Mouse (Mus musculus) adrenal gland, postnatal 4 days (tissue): Measurements from ENCODE around the gene Kctd2. TPM values are rescaled to one million over a fixed set of nuclear protein-coding genes. Genes with fewer than 3 reads are reported as not detected.
"Not testable (repeated sequence)": the region's sequence is repeated elsewhere in the genome, so short reads cannot be mapped to it uniquely, and the experiment has no call there.

ENCODE experiments used
- DNase-seq, 2 experiments: peaks; one replicate each; pipeline ENCODE4 v3.0.0; 2021 to 2022; ENCODE audit warnings: low spot score in 2 of 2, mixed read lengths in 2 of 2
- total RNA-seq, 2 experiments: library from RNA; stranded (reverse); gene quantifications; 2 replicates each; pipeline ENCODE4 v1.2.3; 2021

The Kctd2 gene
- total RNA-seq, 2 experiments from 2014 or later = 56.7 to 61.6 TPM

GRCm38 (mm10) chr11:115437571-115438122, 17.7 kb downstream of the Kctd2 start:
- DNase-seq = no peak

GRCm38 (mm10) chr11:115439326-115439725, 19.4 kb downstream of the Kctd2 start:
- no peak for DNase-seq

- no peak for DNase-seq
Measured at GRCm38 (mm10) chr11:115439906-115440595, 20.1 kb downstream of the Kctd2 start, which contains the start of gene Trim80. Gene Trim80, plus strand, starts transcription at chr11:115440545.

- no peak for DNase-seq
Measured at GRCm38 (mm10) chr11:115441417-115441816, 21.5 kb downstream of the Kctd2 start.

GRCm38 (mm10) chr11:115446906-115447305, 27.0 kb downstream of the Kctd2 start:
- DNase-seq = no peak

- no peak for DNase-seq
Measured at GRCm38 (mm10) chr11:115447321-115447885, 27.5 kb downstream of the Kctd2 start.

GRCm38 (mm10) chr11:115448075-115448474, 28.1 kb downstream of the Kctd2 start:
- no peak for DNase-seq

- no peak for DNase-seq
Measured at GRCm38 (mm10) chr11:115448998-115449397, 29.1 kb downstream of the Kctd2 start.

GRCm38 (mm10) chr11:115450176-115450575, 30.2 kb downstream of the Kctd2 start:
- no peak for DNase-seq

- no peak for DNase-seq
Measured at GRCm38 (mm10) chr11:115451781-115452241, 31.9 kb downstream of the Kctd2 start.

- no peak for DNase-seq
Measured at GRCm38 (mm10) chr11:115452281-115452860, 32.4 kb downstream of the Kctd2 start.

- DNase-seq = no peak
Measured at GRCm38 (mm10) chr11:115453306-115453705, 33.4 kb downstream of the Kctd2 start.

GRCm38 (mm10) chr11:115454822-115455221, 34.9 kb downstream of the Kctd2 start:
- not testable (repeated sequence) for DNase-seq

GRCm38 (mm10) chr11:115455619-115456018, 35.7 kb downstream of the Kctd2 start:
- DNase-seq = no peak

- no peak for DNase-seq
Measured at GRCm38 (mm10) chr11:115456182-115456581, 36.3 kb downstream of the Kctd2 start.

GRCm38 (mm10) chr11:115457405-115457804, 37.5 kb downstream of the Kctd2 start:
- no peak for DNase-seq

GRCm38 (mm10) chr11:115460976-115461375, 41.0 kb downstream of the Kctd2 start:
- no peak for DNase-seq

GRCm38 (mm10) chr11:115461846-115462242, 41.9 kb downstream of the Kctd2 start:
- no peak for DNase-seq

- DNase-seq = no peak
Measured at GRCm38 (mm10) chr11:115462243-115462891, 42.4 kb downstream of the Kctd2 start, which contains the start of gene Slc16a5. Gene Slc16a5, plus strand, starts transcription at chr11:115462474.

GRCm38 (mm10) chr11:115463397-115463796, 43.5 kb downstream of the Kctd2 start:
- DNase-seq = no peak

- DNase-seq = no peak
Measured at GRCm38 (mm10) chr11:115464851-115465250, 44.9 kb downstream of the Kctd2 start.
